Mouse (Mus musculus) left cerebral cortex, adult 18-20 months (tissue): ENCODE results near the gene Kif1c. TPM values are rescaled to one million over a fixed set of nuclear protein-coding genes. Genes with fewer than 3 reads are reported as not detected.

Experiments
- microRNA-seq, 2 experiments: library from miRNA; unstranded; fragments of <30 nt; microRNA quantifications; one replicate each; pipeline ENCODE4 v1.2.0; 2021
- total RNA-seq, 2 experiments: library from RNA; stranded (reverse); gene quantifications; 2 replicates each; pipeline ENCODE4 v1.2.3; 2021

Kif1c gene
- total RNA-seq, 2 experiments from 2014 or later: 54.8 to 57.7 TPM

Small RNA genes lying within 50 kb of the gene (microRNA-seq; reads per million reads assigned to microRNA genes)
- gene Gm22760: 0 reads per million in 2 experiments
- 0 to 0.25 reads per million in 2 experiments for gene Mir6925

Other genes with a start within 250 kb of the Kif1c start
- gene Med11, start 248.6 kb upstream of the Kif1c start, total RNA-seq: 10 to 100 TPM; 13.9 to 15.4 TPM
- 1 to 10 TPM in 1 of 2 experiments, under 1 TPM in 1; 0.23 to 1.4 TPM for gene Zmynd15, start 241.1 kb upstream of the Kif1c start, total RNA-seq
- gene Cxcl16, start 240.6 kb upstream of the Kif1c start, total RNA-seq: 1 to 10 TPM in 1 of 2 experiments, under 1 TPM in 1; 0.42 to 1.4 TPM
- under 1 TPM in 1 of 2 experiments, not detected in 1; 0.37 TPM for gene Tm4sf5, start 195.3 kb upstream of the Kif1c start, total RNA-seq
- gene Vmo1, start 185.9 kb upstream of the Kif1c start, total RNA-seq: not detected
- gene Gltpd2, start 181.4 kb upstream of the Kif1c start, total RNA-seq: not detected
- 100 to 1,000 TPM; 184 to 189 TPM for gene Psmb6, start 175.2 kb upstream of the Kif1c start, total RNA-seq
- gene Gm40193, start 167.6 kb upstream of the Kif1c start, total RNA-seq: not detected
- 10 to 100 TPM; 13.3 to 15.8 TPM for gene Pld2, start 160.5 kb upstream of the Kif1c start, total RNA-seq
- gene Mink1, start 137.7 kb upstream of the Kif1c start, total RNA-seq: 100 to 1,000 TPM; 396 to 435 TPM
- gene 4930544D05Rik, start 84.7 kb upstream of the Kif1c start, total RNA-seq: under 1 TPM in 1 of 2 experiments, not detected in 1; 0.65 TPM
- gene Chrne, start 81.3 kb upstream of the Kif1c start, total RNA-seq: under 1 TPM in 1 of 2 experiments, not detected in 1; 0.63 TPM
- gene Gp1ba, start 61.4 kb upstream of the Kif1c start, total RNA-seq: not detected
- 10 to 100 TPM; 86.4 to 90.1 TPM for gene Rnf167, start 53.3 kb upstream of the Kif1c start, total RNA-seq
- 100 to 1,000 TPM; 120 to 124 TPM for gene Slc25a11, start 53.1 kb upstream of the Kif1c start, total RNA-seq
- gene Pfn1, start 45.9 kb upstream of the Kif1c start, total RNA-seq: 100 to 1,000 TPM; 224 to 231 TPM
- gene Eno3, start 43.3 kb upstream of the Kif1c start, total RNA-seq: 1 to 10 TPM; 7.3 to 8.8 TPM
- gene Spag7, start 31.1 kb upstream of the Kif1c start, total RNA-seq: 10 to 100 TPM; 47.5 to 52.8 TPM
- 100 to 1,000 TPM; 217 to 224 TPM for gene Camta2, start 12.4 kb upstream of the Kif1c start, total RNA-seq
- 1 to 10 TPM; 1.8 to 2.2 TPM for gene Inca1, start 393 bp upstream of the Kif1c start, total RNA-seq
- gene Zfp3, start 63.7 kb downstream of the Kif1c start, total RNA-seq: 10 to 100 TPM; 17.2 to 17.9 TPM
- not detected for gene Scimp, start 112.0 kb downstream of the Kif1c start, total RNA-seq
- gene Rabep1, start 144.2 kb downstream of the Kif1c start, total RNA-seq: 100 to 1,000 TPM; 140 TPM